Mouse (Mus musculus) retina, postnatal 7 days (tissue): Measurements from ENCODE around the gene Commd1.

Experiments
- DNase-seq: peaks from one replicate; pipeline ENCODE4 v3.0.0-alpha.2; 2012; ENCODE audit warnings: low read depth, low spot score

The Commd1 gene

GRCm38 (mm10) chr11:22989786-22990185 lies 7.6 kb upstream of the Commd1 start:
- DNase-seq = no peak

DNA sequence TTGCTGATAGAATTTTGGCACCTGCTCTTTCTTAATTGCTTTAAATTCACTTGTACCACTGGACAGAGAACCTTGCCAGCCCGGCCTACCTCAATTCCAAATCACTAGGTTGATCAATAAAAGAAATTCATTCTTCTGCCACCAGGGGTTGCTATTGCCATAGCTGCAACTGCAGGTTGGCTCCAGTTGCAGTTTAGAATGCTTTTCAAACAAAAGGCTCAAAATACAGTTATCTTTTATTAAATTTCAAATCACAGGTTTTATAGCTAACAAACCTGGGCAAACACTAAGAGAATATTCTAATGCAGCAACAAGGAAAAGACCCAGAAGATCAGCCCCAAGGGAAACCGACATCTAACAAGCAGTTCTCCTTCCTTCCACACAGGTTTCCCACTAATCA lies 5.2 kb upstream of the Commd1 start:
- no peak for DNase-seq

DNA sequence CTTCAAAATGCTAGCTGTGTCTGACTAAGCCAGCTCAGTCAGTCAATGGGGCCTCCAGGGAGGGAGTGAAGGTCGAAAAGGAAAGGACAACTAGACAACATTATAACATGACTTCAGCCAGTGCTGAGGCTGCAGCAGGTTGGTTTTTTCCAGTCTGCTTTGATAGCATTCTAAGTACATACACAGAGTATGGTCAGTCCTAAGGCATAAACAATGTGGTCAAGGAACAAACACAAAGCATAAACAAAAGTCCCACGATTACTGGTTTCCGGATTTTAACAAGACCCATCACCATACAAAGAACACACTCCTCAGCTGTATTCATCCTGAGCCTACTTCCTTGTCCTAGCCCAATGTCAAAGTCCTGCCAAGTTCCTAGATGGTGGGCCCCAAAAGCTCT lies 3.3 kb upstream of the Commd1 start:
- no peak for DNase-seq

DNA sequence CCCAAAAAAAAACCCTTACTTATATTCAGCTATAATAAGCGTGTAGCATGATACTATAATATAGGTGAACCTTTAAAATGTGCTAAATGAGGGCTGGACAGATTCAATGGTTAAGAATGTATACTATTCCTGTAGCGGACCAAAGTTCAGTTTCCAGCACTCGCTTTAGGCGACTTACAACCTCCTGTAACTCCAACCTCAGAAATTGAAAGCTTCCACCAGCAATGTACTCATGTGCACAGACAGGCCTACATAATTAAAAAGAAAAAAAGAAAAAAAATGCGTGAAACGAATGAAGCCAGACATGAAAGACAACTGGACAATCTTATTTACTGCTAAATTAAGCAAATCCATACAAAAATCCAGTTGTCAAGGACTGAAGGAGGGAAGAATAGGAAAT lies 664 bp upstream of the Commd1 start:
- no peak for DNase-seq

DNA sequence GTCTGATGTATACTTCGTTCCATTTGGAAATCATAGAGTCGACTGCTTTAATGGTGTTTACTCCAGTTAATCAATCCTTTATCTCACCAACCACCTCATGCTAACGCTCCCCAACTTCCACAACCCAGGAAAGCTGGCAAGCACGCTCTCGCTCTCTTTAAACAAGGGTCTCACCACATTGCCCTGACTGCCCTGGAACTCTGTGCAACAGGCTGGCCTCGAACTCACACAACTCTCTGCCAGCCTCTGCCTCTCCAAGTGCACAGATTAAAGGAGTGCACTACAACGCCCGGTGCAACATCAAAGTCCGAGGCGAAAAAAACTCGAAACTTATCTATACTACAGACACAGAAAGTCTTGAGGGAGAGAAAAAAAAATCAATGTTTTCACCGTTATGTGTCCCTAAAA lies 635 bp downstream of the Commd1 start:
- DNase-seq = no peak

- no peak for DNase-seq
Measured at GRCm38 (mm10) chr11:22981041-22981440, 1.1 kb downstream of the Commd1 start.

GRCm38 (mm10) chr11:22979221-22979620 lies 3.0 kb downstream of the Commd1 start:
- no peak for DNase-seq

DNA sequence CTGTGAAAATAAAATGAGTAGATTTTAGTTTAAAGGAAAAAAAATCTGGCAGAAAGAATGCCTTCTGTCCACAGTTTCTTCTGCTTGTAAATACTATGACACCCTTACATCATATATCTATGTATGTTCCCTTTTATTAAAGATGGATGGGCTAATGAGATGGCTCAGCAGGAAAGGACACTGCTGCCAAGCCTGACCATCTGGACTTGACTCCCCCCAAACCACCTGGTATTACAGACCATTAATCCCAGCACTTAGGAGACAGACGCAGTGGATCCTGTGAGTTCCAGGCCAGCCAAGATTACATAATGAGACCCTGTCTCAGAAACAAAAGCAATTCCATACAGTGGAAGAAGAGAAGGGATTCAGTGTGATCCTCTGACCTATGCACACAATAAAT lies 3.5 kb downstream of the Commd1 start:
- no peak for DNase-seq

- no peak for DNase-seq
Measured at GRCm38 (mm10) chr11:22978215-22978614, 4.0 kb downstream of the Commd1 start.

DNA sequence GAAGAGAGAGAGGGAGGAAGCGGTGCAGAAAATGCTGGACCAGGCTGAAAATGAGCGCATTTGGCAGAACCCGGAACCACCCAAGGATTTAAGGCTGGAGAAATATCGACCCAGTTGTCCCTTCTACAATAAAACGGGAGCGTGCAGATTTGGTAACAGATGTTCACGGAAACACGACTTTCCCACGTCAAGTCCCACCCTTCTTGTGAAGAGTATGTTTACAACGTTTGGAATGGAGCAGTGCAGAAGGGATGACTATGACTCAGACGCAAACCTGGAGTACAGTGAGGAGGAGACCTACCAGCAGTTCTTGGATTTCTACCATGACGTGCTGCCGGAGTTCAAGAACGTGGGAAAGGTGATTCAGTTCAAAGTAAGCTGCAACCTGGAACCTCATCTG lies 8.6 kb downstream of the Commd1 start:
- no peak for DNase-seq

DNA sequence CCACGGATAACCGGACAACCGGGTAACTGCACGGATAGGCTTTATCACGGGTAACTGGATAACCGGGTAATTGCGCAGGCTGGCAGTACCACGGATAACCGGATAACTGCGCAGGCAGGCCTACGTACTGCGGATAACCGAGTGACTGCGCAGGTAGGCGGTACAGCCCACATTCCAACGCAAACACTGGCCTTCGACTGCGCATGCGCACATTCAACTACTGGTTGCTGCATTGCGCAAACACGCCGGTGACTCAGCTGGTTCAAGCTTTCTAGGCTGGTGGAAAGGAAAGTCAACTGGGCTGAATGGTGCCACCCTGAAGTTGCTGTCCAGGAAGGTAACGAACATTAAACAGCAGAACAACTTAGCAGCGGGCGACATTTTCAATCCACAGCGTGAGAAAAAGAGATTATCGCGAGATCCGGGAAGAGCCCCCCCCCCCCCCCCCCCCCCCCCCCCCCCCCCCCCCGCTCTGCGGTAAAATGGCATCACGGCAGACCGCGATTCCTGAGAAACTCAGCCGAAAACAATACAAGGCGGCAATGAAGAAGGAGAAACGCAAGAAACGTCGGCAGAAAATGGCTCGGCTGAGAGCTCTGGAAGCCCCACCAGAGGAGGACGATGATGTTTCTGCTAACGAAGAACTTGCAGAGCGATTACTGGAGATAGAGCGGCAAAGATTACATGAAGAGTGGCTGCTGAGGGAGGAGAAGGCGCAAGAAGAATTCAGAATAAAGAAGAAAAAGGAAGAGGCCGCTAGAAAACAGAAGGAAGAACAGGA lies 9.2 kb downstream of the Commd1 start:
- peak; percentile 49 for DNase-seq

GRCm38 (mm10) chr11:22971835-22972709 lies 10.1 kb downstream of the Commd1 start, which contains the start of gene Zrsr1:
Gene Zrsr1, plus strand, starts transcription at chr11:22972005.
- no peak for DNase-seq

- no peak for DNase-seq
Measured at GRCm38 (mm10) chr11:22970546-22970945, 11.6 kb downstream of the Commd1 start.

GRCm38 (mm10) chr11:22969486-22969885 lies 12.7 kb downstream of the Commd1 start:
- DNase-seq = no peak

DNA sequence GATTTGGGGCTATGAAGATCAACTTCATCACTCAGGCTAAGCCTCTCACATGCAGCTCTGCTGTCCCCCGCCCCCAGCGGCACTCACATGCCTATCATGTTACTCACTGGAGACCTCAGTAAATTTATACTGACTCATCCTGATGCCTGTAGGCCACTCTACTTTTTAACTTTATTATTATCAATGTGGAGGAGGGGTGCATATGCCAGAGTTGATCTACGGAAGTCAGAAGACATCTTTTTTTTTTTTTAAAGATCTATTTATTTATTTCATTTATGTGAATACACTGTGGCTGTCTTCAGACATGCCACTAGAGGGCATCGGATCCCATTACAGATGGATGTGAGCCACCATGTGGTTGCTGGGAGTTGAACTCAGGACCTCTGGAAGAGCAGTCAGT lies 16.7 kb downstream of the Commd1 start:
- no peak for DNase-seq

DNA sequence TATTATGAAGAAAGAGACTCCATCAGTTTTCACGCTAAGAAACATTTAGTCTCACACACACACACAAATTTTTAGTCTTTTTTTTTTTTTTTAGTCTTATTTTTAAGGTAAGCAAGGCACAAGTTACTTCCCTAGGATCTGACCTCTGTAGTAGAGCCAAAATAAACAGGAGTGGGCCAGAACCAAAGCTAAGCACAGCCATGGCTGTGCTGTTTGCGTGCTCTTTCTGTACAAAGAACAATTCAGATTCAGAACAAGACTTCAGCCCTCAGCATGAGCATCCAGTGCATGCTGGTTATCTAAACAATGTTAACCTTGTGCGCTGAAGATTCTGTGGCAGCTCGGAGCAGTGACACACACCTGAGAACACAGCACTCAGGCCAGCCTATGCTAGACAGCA lies 17.8 kb downstream of the Commd1 start:
- no peak for DNase-seq

DNA sequence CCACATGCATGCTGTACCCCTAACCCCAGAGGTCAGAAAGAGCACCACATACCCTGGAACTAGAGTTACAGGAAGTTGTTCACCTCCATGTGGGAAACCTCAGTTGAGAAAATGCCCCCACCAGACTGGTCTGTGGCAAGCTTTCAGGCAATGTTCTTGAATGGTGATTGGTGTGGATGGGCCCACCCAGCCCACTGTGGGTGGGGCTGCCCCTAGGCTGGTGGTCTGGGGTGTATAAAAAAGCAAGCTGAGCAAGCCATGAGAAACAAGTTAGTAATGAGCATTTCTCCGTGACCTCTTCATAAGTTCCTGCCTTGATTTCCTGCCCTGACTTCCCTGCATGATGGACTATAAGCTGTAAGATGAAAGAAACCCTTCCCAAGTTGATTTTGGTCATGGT lies 20.1 kb downstream of the Commd1 start:
- no peak for DNase-seq

DNA sequence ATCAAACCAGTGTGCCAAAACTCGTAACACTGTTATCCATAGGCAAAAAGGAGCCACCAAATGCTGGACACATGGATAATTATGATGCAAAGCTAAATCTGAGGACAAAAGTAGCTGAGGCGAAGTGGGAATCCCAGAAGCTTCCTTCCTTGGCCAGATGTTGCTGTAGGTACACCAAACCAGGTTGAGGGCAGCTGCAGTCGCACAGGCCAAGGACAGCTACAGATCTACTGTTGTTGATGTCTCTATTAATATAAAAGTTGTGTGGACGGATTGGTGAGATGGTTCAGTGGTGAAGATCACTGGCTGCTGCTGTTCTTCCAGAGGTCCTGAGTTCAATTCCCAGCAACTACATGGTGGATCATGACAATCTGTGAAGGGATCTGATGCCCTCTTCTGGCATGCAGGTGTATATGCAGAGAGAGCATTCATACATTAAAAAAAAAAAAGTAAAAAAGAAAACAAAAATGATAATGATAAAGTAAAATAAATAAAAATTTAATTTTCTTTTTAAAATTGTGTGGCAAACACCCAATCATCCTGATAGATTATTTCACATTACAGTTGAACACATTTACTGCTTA lies 24.3 kb downstream of the Commd1 start:
- no peak for DNase-seq

- no peak for DNase-seq
Measured at GRCm38 (mm10) chr11:22956830-22957229, 25.4 kb downstream of the Commd1 start.

- no peak for DNase-seq
Measured at GRCm38 (mm10) chr11:22956346-22956745, 25.8 kb downstream of the Commd1 start.

- no peak for DNase-seq
Measured at GRCm38 (mm10) chr11:22952668-22953067, 29.5 kb downstream of the Commd1 start.

DNA sequence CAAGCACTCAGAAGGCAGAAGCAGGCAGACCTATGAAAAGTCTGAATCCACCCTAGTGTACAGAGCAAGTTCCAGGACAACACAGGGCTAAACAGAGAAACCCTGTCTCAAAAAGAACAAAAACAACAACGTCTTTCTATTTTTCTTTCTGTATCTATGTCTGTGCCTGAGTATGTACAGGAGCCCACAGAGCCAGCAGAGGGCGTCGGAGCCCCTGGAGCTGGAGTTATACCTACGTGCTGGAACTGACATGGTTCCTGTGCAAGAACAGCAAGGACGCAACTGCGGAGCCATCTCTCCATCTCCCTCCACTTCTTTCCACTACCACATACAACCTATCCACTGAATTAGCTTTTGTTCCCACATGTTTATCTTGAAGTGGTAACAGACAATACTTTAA lies 32.1 kb downstream of the Commd1 start:
- no peak for DNase-seq
